Mouse (Mus musculus): ENCODE results near the gene Arhgap22.

Arhgap22 gene

GRCm38 (mm10) chr14:33213823-33214766 lies at the start of gene Arhgap22:
Gene Arhgap22 (plus strand): TSS chr14:33214026.
- DNase-seq: peak; percentile 78 to 86

- DNase-seq: no peak
Observed at GRCm38 (mm10) chr14:33168750-33169149, 45.1 kb upstream of the Arhgap22 start.

- no peak for DNase-seq
Observed at GRCm38 (mm10) chr14:33171942-33172341, 41.9 kb upstream of the Arhgap22 start.

GRCm38 (mm10) chr14:33175059-33175821 lies 38.6 kb upstream of the Arhgap22 start:
- DNase-seq: peak; percentile 19 to 41

- DNase-seq: no peak
Observed at GRCm38 (mm10) chr14:33180102-33180501, 33.7 kb upstream of the Arhgap22 start.

- DNase-seq: no peak
Observed at GRCm38 (mm10) chr14:33185068-33185800, 28.6 kb upstream of the Arhgap22 start, which contains the start of gene Wdfy4. Gene Wdfy4 (minus strand): TSS chr14:33185508.

- DNase-seq: no peak
Observed at GRCm38 (mm10) chr14:33187201-33187600, 26.6 kb upstream of the Arhgap22 start.

GRCm38 (mm10) chr14:33189230-33189629 lies 24.6 kb upstream of the Arhgap22 start:
- DNase-seq: no peak

- no peak for DNase-seq
Observed at GRCm38 (mm10) chr14:33189849-33190423, 23.9 kb upstream of the Arhgap22 start.

GRCm38 (mm10) chr14:33190646-33191045 lies 23.2 kb upstream of the Arhgap22 start:
- DNase-seq: no peak

- DNase-seq: no peak
Observed at GRCm38 (mm10) chr14:33193762-33194161, 20.1 kb upstream of the Arhgap22 start.

- no peak for DNase-seq
Observed at GRCm38 (mm10) chr14:33194241-33194640, 19.6 kb upstream of the Arhgap22 start.

GRCm38 (mm10) chr14:33202161-33202560 lies 11.7 kb upstream of the Arhgap22 start:
- no peak for DNase-seq

GRCm38 (mm10) chr14:33202885-33203284 lies 10.9 kb upstream of the Arhgap22 start:
- DNase-seq: no peak

GRCm38 (mm10) chr14:33203777-33204176 lies 10.0 kb upstream of the Arhgap22 start:
- DNase-seq: no peak

- DNase-seq: no peak
Observed at GRCm38 (mm10) chr14:33205280-33205965, 8.4 kb upstream of the Arhgap22 start.

GRCm38 (mm10) chr14:33207011-33207410 lies 6.8 kb upstream of the Arhgap22 start:
- no peak for DNase-seq

GRCm38 (mm10) chr14:33208331-33208730 lies 5.5 kb upstream of the Arhgap22 start:
- DNase-seq: no peak

- no peak for DNase-seq
Observed at GRCm38 (mm10) chr14:33210806-33211205, 3.0 kb upstream of the Arhgap22 start.

GRCm38 (mm10) chr14:33212271-33212957 lies 1.4 kb upstream of the Arhgap22 start:
- no peak for DNase-seq

- no peak for DNase-seq
Observed at GRCm38 (mm10) chr14:33212958-33213309, 892 bp upstream of the Arhgap22 start.

Data from cerebellum, adult 18-20 months (tissue).